Mouse (Mus musculus) WW6 (cell line): ENCODE measurements around the gene Gpr84.

Source experiments
- DNase-seq: peaks from one replicate; pipeline ENCODE4 v3.0.0-alpha.2; 2013; ENCODE audit warnings: low read depth, low spot score

Gene Gpr84

GRCm38 (mm10) chr15:103336996-103337667 lies 26.7 kb upstream of the Gpr84 start:
- DNase-seq, result no peak

GRCm38 (mm10) chr15:103335488-103336235 lies 25.2 kb upstream of the Gpr84 start:
- DNase-seq, result no peak

GRCm38 (mm10) chr15:103335040-103335439 lies 24.6 kb upstream of the Gpr84 start:
- DNase-seq, result no peak

- no peak for DNase-seq
These were observed 23.8 kb upstream of the Gpr84 start for GRCm38 (mm10) chr15:103334194-103334593.

GRCm38 (mm10) chr15:103333738-103334137 lies 23.3 kb upstream of the Gpr84 start:
- no peak for DNase-seq

- DNase-seq, result no peak
These were observed 22.7 kb upstream of the Gpr84 start for GRCm38 (mm10) chr15:103333081-103333615.

GRCm38 (mm10) chr15:103323455-103324247 lies 13.2 kb upstream of the Gpr84 start:
- no peak for DNase-seq

GRCm38 (mm10) chr15:103323070-103323454 lies 12.7 kb upstream of the Gpr84 start:
- DNase-seq, result no peak

GRCm38 (mm10) chr15:103322396-103322795 lies 12.0 kb upstream of the Gpr84 start:
- no peak for DNase-seq

- no peak for DNase-seq
These were observed 10.7 kb upstream of the Gpr84 start for GRCm38 (mm10) chr15:103321076-103321475.

GRCm38 (mm10) chr15:103318201-103318816 lies 7.9 kb upstream of the Gpr84 start:
- no peak for DNase-seq

GRCm38 (mm10) chr15:103317731-103318130 lies 7.3 kb upstream of the Gpr84 start:
- DNase-seq, result no peak

GRCm38 (mm10) chr15:103317120-103317519 lies 6.7 kb upstream of the Gpr84 start:
- no peak for DNase-seq

- no peak for DNase-seq
These were observed 5.8 kb upstream of the Gpr84 start for GRCm38 (mm10) chr15:103315979-103316776.

- DNase-seq, result peak; percentile 74
These were observed 4.6 kb upstream of the Gpr84 start for GRCm38 (mm10) chr15:103315011-103315502.

- DNase-seq, result no peak
These were observed 3.8 kb upstream of the Gpr84 start for GRCm38 (mm10) chr15:103314181-103314580.

GRCm38 (mm10) chr15:103313495-103314095 lies 3.2 kb upstream of the Gpr84 start:
- DNase-seq, result no peak

- DNase-seq, result no peak
These were observed 1.4 kb downstream of the Gpr84 start for GRCm38 (mm10) chr15:103308876-103309580.

- no peak for DNase-seq
These were observed 2.1 kb downstream of the Gpr84 start for GRCm38 (mm10) chr15:103308056-103308875.
